Mouse (Mus musculus) adipose tissue, adult 10 weeks (tissue): ENCODE results near the gene Sec11a. TPM values are rescaled to one million over a fixed set of nuclear protein-coding genes. Genes with fewer than 3 reads are reported as not detected.

ENCODE experiments used
- polyA plus RNA-seq: library from polyadenylated mRNA; stranded (reverse); fragments of 350-450 nt; fragmentation: Illumina TruSeq; extraction: RNeasy Lipid Tissue Mini Kit (QIAGEN cat#74804); gene quantifications from one replicate; pipeline ENCODE4 v1.2.3, GENCODE M21; 2014; ENCODE audit warnings: low read depth, low replicate concordance

The Sec11a gene
- 80.7 TPM for polyA plus RNA-seq

GRCm38 (mm10) chr7:80947445-80948350, at the start of gene Sec11a:
Gene Sec11a, minus strand, starts transcription at chr7:80947780.

GRCm38 (mm10) chr7:80992980-80993833, 45.6 kb upstream of the Sec11a start, which contains the start of gene Zfp592:
Gene Zfp592, plus strand, starts transcription at chr7:80993681.

GRCm38 (mm10) chr7:80904921-80905515, 42.6 kb downstream of the Sec11a start, which contains the start of gene Nmb:
Gene Nmb, minus strand, starts transcription at chr7:80905076.

GRCm38 (mm10) chr7:80900944-80901501, 46.6 kb downstream of the Sec11a start, which contains the start of gene Wdr73:
Gene Wdr73, minus strand, starts transcription at chr7:80901269.

GRCm38 (mm10) chr7:80860729-80861274, 86.8 kb downstream of the Sec11a start, which contains the start of gene Zscan2:
Gene Zscan2, plus strand, starts transcription at chr7:80860920.

Other genes with a start within 250 kb of the Sec11a start
- 43.2 TPM for gene Iqgap1, start 121.8 kb downstream of the Sec11a start, polyA plus RNA-seq
- gene Zscan2, start 86.9 kb downstream of the Sec11a start, polyA plus RNA-seq: 5.9 TPM
- 15.5 TPM for gene Wdr73, start 46.5 kb downstream of the Sec11a start, polyA plus RNA-seq
- gene Nmb, start 42.7 kb downstream of the Sec11a start, polyA plus RNA-seq: 16.1 TPM
- 17.6 TPM for gene Zfp592, start 45.9 kb upstream of the Sec11a start, polyA plus RNA-seq
- gene Alpk3, start 109.8 kb upstream of the Sec11a start, polyA plus RNA-seq: 0.27 TPM
- not detected for gene Slc28a1, start 167.0 kb upstream of the Sec11a start, polyA plus RNA-seq